Mouse (Mus musculus) cerebellum, postnatal 4 days (tissue): Measurements from ENCODE around the gene Rhobtb1.

Source experiments
- DNase-seq, 2 experiments: peaks; one replicate each; pipeline ENCODE4 v3.0.0; 2022; ENCODE audit warnings: low spot score in 2 of 2, mixed read lengths in 1 of 2

The Rhobtb1 gene

DNA sequence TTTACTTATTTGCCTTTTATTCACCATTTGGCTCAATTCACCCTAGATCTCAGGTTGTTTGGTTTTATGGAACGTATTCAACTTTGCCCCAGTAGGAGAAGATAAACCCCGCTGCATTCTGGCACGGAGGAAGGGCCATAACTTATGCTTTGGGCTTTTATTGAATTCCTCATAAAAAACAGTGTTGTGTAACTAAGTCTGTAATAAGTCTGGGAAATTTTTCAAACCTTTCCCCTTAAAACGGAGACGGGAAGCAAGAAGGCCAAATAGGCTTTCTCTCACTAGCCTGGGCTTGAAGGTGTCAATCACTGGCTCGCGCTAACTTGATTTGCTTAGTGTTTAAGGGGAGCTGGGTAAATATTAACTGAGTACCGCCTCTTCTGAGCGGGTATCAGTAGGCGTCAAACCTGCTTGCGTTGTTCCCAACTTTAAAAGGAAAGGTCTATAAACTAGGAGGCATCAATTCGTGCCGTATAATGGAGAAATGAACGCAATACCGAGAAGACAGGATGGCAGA is 170.3 kb downstream of the Rhobtb1 start:
- no peak for DNase-seq

DNA sequence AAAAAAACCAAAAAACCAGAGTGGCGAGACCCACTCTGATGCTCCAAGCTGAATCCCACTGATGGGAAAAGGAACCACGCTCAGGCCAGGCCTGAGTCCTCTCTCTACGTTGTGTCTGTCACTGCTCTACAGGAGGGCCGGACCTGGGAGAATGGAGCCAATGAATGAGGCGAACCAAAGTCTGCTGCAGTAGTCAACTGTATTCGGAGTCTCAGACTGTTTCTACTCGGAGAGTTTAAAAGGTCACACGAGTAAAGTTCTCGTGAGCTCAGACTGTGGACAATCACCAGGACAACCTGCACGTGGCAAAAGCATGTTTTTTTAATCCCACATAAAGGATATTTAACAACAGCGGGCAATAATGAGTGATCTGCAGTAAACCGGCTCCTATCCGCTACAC is 172.8 kb downstream of the Rhobtb1 start:
- no peak for DNase-seq

DNA sequence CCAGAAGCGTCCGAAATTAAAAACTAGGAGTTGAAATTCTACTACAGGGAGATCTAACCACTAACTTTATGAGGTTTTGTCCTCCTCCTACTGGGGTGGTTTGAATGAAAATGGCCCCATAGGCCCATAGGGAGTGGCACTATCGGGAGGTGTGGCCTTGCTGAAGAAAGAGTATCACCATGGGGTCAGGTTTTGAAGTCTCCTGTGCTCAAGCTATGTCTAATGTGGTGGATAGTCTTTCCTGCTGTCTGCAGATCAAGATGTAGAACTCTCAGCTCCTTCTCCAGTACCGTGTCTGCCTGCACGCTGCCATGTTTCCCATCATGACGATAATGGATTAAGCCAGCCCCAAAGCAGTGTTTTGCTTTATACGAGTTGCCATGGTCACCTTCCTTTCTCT is 173.6 kb downstream of the Rhobtb1 start:
- DNase-seq, result no peak

DNA sequence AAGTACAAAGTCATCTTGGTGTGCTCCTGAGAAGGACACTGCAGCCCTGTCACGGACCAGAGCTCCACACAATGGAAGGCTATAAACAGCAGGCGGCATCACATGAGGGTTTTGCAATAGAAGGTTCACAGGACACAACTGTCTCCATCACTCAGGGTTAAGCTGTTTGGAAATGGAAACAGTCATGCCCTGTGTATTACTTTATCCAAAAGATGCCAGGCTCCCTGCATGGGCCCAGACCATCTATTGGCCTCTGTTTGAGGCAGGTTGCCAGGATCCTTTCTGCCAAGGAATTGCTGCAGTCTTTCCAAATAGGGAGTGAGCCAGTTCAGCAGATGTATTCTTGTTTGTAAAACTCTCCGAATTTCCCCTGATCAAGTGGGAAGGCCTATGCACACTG is 175.2 kb downstream of the Rhobtb1 start:
- DNase-seq, result peak in 1 of 2 experiments; percentile 78

DNA sequence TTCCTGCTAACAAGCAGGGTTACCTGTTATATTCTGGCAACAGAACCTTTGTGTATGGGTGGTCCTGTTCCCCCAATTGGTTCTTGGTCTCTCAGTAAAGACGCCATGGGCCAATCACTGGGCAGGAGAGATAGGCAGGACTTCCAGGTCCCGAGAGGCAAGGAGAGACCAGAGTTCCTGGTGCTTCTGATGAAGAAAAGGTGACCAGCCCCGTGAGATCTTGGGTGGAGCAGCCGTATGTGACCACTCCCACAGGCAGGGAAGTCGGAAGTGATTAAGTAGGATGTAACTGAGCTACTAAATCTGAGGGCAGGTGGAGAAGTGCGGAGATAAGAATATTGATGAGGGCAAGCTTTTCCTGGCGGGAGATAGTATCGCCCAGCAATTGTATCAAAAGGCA is 176.1 kb downstream of the Rhobtb1 start:
- no peak for DNase-seq

DNA sequence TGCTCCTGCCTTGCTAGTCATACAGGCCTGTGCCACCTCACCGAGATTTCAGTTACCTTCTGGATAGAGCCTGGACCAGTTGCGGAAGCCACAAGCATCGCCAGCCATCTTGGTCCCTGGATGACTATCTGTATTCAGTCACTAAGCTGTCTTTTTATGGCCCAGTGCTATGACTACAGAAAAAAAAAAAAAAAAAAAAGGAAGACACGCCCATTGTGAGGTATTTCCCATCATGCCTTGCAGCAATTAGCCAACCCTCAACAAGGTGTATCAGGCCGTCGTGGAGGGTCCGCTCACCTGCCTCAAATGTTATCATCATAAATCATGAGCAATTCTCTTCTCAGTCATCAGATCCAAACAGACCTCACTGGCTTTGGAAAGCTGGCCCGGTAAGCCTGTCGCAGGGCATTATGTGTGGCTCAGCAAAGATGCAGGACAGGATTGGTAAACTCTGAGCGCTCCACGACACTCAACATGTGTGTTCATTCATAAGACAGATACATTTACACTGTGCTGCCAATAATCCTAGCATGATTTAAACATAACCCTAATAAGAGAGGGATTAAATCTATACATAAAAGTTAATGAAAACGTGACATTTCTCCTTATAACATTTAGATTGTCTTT is 176.9 kb downstream of the Rhobtb1 start:
- DNase-seq, result no peak

DNA sequence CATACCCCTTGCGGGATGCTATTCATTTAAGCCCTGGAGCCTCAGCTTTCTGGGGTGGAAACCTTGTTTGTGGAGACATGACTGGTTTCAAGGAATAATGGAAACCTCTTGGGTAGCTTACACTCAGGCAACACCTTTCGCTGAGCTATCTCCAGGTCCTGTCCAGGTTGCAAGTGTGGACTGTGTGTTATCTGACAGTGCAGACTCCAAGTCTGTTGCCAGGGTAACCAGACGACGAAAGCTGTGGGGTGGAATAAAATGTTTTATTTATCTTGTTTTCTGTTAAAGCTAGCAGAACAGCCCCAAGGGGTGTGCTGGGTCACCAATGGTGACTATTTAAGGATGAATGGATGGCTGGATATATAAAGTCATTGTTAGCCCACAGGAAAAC is 177.4 kb downstream of the Rhobtb1 start:
- no peak for DNase-seq

DNA sequence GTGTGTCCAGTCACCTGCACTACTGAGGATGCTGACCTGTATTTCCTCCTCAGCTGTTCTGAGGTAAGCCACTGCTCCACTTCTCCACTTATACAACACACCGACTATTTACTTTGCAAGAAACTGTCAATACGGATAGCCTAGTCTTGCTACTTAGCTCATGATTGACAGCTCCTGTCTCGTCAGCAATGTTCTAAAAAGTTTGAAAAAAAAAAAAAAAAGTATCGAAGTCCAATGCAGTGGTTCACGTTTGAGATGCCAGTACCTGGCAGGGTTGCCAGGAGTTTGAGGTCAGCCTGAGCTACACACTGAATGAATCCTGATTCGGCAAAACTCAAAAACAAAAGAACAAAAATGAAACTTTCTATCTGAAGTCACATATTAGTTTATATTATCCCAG is 180.0 kb downstream of the Rhobtb1 start:
- DNase-seq, result no peak

DNA sequence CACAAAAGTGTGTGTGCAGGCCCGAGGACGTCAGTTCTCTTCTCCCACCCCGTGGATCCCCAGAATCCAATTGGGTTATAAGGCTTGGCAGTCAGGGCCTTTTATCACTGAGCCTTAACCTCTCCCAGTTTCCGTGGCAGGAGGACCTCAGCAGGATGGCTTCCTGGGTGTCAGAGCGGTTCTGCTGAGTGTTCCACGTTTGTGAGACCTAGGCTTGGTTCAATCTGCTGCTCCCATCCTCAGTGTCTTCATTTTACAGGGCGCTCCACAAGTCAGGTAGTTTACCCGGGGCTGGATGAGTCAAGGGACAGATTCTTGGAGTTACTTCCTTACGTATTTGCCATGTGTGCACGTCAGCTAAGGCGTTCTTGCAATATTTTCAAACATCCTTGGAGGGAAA is 182.0 kb downstream of the Rhobtb1 start:
- DNase-seq, result no peak

DNA sequence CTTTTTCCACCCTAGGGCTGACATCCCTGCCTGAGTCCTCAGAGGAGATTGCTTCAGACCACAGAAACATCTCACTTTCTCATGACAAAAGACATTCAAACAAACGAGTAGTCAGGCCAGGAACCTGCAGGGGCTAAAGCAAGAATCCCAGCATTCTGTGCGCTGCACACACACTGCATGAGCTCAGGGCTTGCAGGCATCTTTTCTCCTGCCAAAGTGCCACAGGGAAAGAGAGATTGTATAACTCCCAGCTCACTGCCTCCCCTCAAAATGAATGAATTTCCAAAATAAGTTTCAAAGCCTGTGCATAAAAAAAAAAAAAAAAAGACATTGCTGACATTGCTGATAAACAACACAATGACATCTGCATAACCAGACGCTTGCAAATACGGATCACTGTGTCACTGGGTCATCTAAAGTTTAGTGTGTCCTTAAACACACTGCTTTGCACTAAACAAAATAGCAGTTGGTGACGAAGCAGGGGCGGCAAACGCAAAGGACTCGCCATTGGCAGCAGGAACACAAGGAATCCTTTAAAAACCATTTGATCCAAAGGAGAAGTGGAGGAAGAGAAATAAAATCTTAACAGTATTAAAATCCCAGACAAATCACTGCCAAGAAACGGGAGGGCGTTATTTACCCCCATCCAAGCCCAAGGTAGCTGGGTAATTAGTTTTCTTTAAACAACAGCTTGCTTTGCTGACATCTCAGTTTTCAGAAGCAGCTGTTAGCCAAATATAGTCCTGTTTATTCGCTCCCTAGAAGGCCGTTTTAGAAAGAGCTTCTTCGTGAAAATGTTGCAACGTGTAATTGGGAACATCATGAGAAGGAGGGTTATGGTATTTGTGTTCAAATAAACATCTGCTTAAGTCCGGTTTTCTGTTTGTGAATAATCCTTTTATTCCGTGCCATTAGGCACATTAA is 183.3 kb downstream of the Rhobtb1 start:
- no peak for DNase-seq

DNA sequence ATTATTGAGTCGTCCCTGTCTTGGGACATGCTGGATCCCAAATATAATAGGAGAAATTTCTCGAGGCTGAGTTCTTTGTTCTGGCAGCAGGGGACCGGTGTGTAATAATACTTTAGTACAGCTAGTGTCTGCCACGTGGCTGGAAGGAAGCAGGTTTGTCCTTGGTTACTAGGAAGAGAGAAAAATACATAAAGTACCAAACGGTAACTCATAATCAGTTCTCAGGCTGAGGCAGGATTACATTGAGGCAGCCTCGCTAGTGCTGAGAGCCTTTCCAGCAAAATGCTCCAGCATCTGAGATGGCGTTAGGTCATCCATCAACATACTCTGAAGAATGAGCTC is 183.9 kb downstream of the Rhobtb1 start:
- DNase-seq, result no peak

DNA sequence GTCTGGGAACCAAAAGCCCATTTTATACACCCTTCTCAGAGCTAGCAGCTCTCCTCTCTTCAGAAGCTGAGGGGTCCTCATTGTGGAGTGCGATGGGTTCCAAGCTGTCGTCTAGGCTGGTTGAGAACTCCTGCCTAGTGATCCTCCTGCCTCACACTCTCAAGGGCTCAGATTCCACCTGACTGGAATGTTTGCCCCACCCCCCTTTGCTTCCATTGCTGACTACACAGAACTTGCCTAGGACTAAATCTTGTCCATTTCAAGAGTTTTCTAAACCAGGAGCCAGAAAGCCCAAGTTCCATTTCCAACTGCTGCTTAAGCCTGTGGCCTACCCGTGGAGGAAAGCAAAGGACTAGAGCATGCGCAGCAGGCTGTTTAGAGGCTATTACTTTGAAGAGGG is 184.4 kb downstream of the Rhobtb1 start:
- no peak for DNase-seq

DNA sequence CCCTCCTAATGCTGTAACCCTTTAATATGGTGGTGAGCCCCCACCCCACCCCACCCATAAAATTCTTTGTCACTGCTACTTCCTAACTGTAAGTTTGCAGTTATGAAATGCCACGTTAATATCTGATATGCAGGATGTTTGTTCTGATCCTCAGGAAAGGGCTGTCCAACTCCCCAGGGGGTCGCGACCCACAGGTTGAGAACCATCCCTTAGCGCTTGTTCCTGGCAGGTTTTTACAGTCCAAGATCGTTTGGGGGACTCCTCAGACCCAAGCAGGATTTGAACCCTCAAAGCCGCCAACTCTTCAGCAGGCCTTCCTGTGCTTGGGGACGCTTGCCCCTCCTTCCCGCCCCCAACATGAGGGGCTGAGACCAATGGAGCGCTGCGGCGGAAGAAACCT is 185.0 kb downstream of the Rhobtb1 start:
- DNase-seq, result no peak

DNA sequence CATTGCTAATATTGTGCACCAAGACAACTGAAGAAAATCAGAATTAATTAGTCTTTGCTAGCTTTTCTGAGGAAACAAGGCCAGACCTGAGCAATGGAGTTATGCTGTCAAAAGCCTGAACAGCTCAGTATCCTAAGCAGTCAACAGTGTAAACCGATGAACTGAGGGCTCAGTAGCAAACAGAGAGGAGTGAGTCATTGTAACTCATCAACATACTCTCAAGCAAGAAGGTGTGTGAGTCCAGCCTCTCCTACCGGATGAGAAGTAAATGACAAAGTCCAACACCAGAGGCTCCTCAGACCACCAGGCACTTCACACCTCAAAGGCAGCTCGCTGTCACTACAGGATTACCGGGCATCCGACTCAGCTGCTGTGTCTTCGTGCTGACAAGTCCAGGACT is 188.8 kb downstream of the Rhobtb1 start:
- DNase-seq, result no peak
